Mouse (Mus musculus) ovary, postnatal 36 days (tissue): ENCODE data around the gene Gm20741.

Experiments used
- DNase-seq: peaks from one replicate; pipeline ENCODE4 v3.0.0; 2022; ENCODE audit warnings: low spot score, mixed read lengths

Gm20741 gene

DNA sequence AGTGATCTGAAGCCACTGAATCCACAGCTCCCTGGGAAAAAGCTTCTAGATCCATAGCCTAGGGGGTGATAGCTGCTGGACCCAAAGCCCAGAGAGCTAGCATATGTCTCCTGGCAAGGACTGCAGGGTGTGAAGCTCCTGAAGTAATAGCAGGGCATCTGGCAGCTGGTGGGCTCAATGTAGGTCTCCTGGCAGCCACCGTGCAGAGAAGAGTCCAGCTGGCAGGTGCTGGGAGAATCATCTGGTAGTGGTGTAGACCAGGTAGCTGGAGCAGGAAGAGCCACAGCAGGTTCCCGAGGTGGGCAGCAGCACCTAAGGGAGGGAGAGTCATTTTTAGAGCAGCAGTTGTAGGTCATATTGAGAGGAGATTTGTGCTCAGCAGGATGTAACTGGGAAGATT lies at the start of gene Gm20741:
Gene Gm20741, minus strand, starts transcription at position 394 of the 400 bp plus-strand sequence.
- no peak for DNase-seq

DNA sequence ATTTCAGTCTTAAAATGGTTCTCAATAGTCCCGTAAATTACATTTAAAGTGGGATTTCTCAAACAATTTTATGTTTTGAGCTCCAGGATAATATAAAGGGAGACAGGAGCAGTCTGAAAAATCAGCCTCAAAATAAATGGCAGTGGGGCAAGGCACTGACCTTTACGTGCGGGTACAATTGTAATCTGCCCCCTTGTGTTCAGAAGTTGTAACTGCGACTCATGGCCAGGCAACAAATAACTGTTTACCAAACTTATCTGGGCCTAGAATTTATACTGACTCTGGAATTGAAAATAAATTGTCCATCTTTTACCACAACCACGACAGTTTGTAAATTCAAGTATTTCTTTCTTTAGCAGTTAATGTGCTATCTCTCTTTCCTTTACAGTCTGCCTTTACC lies 39.4 kb upstream of the Gm20741 start:
- DNase-seq, result no peak

DNA sequence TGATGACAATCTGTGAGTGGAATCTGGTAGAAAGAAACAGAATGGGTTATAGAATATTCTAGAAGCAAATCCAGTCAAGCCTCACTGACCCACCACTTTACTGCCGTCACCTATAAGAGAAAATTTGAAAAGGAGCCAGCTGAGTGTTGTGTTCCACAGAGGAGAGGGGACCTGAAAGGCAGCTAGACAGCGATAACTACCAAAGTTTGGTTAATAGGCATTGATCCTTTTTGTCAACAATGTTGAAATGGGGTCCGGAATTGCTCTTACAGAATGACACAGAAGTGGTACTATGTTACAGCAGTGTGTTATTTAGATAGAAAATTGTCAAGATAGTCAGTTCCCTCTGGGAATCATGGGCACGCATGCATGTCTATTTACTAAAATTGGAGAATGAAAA lies 36.5 kb upstream of the Gm20741 start:
- DNase-seq, result no peak

DNA sequence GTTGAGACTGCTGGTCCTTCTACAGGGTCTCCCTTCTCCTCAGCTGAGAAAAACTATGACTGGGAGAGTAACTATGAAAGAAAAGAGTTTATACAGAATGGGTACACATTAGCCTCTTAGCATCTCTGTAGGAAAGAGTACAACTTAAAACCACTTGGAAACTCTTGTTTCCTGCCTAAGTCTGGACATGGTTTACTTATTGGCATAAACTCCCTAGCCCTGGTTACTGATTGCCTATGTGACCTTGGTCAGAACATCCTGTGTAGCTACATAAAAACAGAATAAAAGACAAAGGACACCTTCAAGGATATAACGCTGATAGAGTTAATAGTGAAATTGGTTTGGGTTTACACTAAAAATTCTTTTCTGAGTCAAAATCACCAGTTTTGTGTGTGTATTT lies 35.3 kb upstream of the Gm20741 start:
- no peak for DNase-seq

DNA sequence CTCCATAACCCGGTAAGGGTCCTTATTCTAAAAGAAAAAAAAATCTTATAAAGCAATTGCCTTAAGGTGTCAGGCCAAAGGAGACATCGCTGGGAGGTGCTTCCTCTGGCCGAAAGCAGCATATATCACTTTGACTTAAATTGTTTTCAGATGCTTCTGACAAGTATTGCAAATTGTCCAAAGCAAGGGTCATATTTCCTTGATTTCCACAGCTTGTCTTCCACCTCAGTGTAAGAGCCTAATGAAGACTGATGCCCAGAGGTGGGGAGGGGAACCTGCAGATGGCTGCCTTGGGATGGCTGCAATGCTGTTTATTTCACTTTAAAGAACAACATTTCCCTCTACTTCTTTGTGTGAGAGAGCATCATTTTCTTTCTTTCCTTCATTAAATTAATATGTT lies 15.0 kb upstream of the Gm20741 start:
- no peak for DNase-seq

DNA sequence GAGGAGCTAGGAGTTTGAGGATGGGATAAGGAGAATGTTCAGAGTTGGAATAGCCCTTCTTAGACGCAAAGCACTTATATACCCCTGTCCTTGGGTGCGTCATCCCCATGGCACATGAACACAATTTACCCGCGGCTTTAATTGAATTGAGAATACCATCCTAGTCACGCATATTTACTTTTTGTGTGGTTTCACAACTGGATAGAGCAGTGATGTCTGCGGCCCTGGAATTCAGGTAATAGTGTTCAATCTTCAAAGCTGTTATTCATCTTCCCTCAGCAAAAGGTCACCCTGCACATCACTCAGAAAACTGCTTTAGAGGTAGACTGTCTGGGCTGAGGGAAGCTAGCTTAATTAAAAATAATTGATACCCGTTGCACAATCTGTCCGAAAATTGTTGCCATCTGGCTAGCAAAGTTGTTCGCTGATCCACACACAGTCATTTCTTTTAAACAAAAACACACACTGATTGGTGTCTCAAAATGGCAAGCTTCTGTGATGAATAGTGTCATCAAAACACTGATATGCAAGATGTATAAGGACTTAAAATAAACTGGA lies 14.2 kb upstream of the Gm20741 start, which contains the start of gene Krtap14:
Gene Krtap14, minus strand, starts transcription at position 51 of the 558 bp plus-strand sequence.
- no peak for DNase-seq

DNA sequence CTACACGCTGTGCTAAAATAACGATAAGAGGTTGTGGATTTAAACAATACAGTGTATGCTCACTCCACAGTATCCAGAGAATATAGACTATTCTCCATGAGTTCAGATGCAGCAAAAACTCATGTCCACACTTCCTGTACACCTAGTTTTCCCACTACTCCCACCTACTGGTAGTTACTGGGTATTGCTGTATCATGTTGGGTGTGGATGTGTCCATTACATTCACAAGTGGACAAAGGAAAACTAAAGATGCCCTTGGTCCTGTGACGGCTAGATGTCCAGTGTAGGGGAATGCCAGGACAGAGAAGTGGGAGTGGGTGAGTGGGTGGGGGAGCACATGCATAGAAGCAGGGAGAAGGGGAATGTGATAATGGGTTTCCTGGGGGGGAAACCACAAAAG lies 11.7 kb upstream of the Gm20741 start:
- no peak for DNase-seq

DNA sequence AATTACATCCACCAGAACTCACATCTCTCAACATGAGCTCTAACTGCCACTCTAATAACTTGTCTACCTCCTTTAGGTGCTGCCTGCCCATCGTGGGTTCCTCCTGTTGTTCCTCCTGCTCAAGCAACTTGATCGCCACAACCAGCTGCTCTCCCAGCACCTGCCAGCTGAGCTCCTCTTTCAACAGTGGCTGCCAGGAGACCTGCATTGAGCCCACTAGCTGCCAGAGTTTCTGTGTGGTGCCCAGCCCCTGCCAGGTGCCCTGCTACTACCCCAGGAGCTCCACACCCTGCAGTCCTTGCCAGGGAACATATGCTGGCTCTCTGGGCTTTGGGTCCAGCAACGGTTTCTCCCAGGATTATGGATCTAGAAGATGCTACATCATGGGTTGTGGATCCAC lies 8.0 kb upstream of the Gm20741 start, which contains the start of gene Krtap15:
Gene Krtap15, plus strand, starts transcription at position 150 of the 400 bp plus-strand sequence.
- no peak for DNase-seq

DNA sequence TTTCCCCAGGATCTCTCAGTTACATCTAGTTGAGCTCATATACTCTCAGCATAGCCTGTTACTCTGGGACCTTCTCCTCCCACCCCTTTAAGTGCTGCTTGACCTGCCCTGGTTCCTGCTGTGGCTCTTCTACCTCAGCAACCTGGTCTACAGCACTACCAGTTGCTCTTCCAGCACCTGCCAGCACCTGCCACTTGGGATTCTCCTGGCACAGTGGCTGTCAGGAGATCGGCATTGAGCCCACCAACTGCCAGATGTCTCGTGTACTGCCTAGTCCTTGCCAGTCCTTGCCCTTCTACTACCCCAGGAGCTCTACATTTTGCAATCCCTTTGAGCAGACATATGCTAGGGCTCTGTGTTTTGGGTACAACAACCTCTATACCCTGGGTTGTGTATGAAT lies 25.2 kb downstream of the Gm20741 start:
- DNase-seq, result no peak

DNA sequence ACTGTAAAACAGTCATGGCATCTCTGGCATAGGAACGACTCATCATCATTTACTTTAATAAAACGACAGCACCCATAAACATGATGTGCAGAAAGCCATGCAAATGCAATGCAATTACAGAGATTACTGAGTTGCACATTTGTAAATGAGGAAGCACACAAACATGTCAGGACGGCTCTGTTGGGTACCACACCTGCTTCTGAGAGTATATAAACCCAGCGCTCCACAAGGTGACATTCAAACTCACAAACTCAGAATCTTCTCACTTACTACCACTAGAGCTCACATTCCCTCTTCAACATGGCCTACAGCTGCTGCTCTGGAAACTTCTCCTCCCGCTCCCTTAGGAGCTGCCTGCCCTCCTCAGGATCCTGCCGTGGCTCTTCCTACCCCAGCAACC lies 34.4 kb downstream of the Gm20741 start, which contains the start of gene Gm5965:
Gene Gm5965, plus strand, starts transcription at position 301 of the 400 bp plus-strand sequence.
- no peak for DNase-seq

DNA sequence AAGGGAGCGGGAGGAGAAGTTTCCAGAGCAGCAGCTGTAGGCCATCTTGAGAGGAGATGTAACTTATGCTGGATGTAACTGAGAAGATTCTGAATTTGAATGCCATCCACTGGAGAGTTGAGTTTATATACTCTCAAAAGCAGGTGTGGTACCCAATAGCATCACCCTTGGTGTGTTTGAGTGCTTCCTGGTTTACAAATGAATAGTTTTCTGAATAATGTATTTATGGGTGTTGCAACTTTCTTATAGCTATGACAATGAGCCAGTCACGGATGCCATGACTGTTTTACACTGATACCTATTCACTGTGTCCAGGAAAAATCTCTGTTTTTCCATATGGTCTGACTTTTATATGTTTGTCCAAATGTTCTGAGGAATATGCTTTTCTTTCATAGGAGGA lies 37.9 kb downstream of the Gm20741 start, which contains the start of gene 2310057N15Rik:
Gene 2310057N15Rik, minus strand, starts transcription at position 101 of the 400 bp plus-strand sequence.
- no peak for DNase-seq
